Mouse (Mus musculus) small intestine, adult 2 months (tissue): ENCODE data around the gene Mob1b.

ENCODE experiments used
- CTCF ChIP-seq: fragments of 200-500 bp; IDR thresholded peaks from 2 replicates; pipeline ENCODE4 v1.5.1; 2012; ENCODE audit warnings: low read depth, mild to moderate bottlenecking, control low read depth, inconsistent platforms, low read length, moderate library complexity, mixed read lengths; ENCODE audit not compliant: insufficient replicate concordance, insufficient read length; ENCODE audit errors: extremely low read depth
- POLR2A ChIP-seq: fragments of 200-500 bp; IDR thresholded peaks from 2 replicates; pipeline ENCODE4 v1.6.1; 2012; ENCODE audit warnings: low read depth, mild to moderate bottlenecking, control low read depth, inconsistent platforms, low read length, moderate library complexity

- no peak for TF ChIP-seq POLR2A
- no peak for TF ChIP-seq CTCF
Measured at GRCm38 (mm10) chr5:88790675-88791074, 70.0 kb downstream of the Mob1b start.
